Mouse (Mus musculus): ENCODE data around the gene Gtpbp6.
"Not testable (repeated sequence)": the region's sequence is repeated elsewhere in the genome, so short reads cannot be mapped to it uniquely, and the experiment has no call there.

The Gtpbp6 gene

DNA sequence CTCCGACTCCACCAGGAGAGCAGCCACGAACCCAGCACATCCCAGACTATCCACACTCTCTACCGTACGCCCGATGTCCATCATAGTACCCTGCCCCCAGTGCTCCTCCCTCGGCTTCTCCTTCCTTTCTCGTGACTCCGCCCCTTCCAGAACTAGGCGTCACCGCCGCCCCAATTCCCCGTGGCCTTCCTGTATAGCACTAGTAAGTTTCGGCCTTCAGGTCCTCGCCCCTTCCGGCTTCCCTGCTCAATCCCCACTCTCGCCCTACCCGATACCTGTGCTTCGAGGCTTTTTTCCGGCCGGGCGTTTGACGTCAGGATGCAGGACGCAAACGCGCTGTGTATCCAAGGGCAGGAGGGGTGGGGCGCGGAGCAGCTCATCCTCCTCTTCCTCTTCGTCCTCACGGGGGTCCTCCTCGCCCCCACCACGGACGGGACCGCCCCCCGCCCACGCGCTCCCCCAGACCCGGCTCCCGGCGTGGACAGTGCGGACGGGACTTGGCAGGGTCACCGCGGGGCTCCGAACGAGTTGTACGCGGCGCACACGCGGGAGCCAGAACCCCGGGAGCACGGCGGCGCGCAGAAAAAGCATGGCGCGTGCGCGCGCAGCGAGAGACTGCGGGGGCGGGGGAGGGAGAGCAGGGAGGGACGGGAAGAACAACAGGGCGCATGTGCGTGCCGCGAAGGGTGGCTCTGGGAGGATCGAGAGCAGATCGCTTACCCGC, at the start of gene Gtpbp6:
Gtpbp6 (minus strand) TSS at position 617 of the 724 bp plus-strand sequence.
- peak; percentile 99 for DNase-seq (ENCODE audit: low read depth, low spot score)

DNA sequence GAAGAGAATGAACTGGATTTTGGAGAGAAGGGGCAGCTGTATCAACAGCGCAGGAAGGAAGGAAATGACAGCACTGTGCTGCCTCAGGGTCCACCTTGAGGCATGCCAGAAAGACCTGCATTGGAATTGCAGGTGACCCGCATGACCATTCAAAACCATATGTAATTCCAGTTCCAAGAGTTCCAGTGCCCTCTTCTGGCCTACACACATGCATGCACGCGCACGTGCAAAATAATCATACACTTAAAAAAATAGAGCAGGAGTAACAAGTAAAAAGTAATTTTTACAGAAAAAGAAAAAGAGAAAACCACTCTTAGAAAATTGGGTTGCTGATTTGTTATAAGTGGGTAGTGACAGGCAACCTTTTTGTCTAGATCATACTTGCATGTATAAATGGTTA, 35.0 kb upstream of the Gtpbp6 start:
- peak; percentile 30 for DNase-seq (ENCODE audit: low read depth, low spot score)

DNA sequence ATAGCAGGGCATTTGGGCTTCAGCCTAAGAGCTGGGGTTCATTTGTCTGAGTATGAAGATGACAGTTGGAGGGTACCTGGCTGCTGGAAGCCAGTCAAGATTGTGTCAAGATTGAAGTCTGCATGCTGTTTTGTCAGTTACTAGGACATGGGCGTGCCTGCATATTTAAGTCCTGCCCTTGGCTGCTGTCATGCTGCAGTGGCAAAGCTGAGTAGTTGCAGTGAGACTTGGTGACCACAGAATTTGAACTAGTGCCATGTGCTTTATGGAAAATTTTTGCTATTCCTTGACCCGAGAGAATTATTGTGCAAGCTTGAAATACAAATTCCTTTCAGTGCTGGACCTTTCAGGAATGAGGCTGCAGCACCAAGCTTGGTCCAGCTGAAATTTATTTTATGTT, 34.3 kb upstream of the Gtpbp6 start:
- no peak for DNase-seq (ENCODE audit: low read depth, low spot score)

GRCm38 (mm10) chr5:110140424-110140823, 32.4 kb upstream of the Gtpbp6 start:
- DNase-seq (ENCODE audit: low read depth, low spot score), result no peak

GRCm38 (mm10) chr5:110139325-110139724, 31.3 kb upstream of the Gtpbp6 start:
- DNase-seq (ENCODE audit: low read depth, low spot score), result no peak

- peak; percentile 67 for DNase-seq (ENCODE audit: low read depth, low spot score)
Measured at GRCm38 (mm10) chr5:110137816-110138215, 29.8 kb upstream of the Gtpbp6 start.

- DNase-seq (ENCODE audit: low read depth, low spot score), result no peak
Measured at GRCm38 (mm10) chr5:110136087-110136464, 28.1 kb upstream of the Gtpbp6 start.

- peak; percentile 99 for DNase-seq (ENCODE audit: low read depth, low spot score)
Measured at GRCm38 (mm10) chr5:110135293-110136086, 27.5 kb upstream of the Gtpbp6 start, which contains the start of gene Chfr. Gene Chfr (plus strand): TSS chr5:110135842.

- not testable (repeated sequence) for DNase-seq (ENCODE audit: low read depth, low spot score)
Measured at GRCm38 (mm10) chr5:110122380-110122779, 14.4 kb upstream of the Gtpbp6 start.

- peak; percentile 93 for DNase-seq (ENCODE audit: low read depth, low spot score)
Measured at GRCm38 (mm10) chr5:110109991-110110441, 2.0 kb upstream of the Gtpbp6 start, which contains the start of gene Zfp605. Gene Zfp605 (plus strand): TSS chr5:110110092.

GRCm38 (mm10) chr5:110108305-110108628, 270 bp upstream of the Gtpbp6 start:
- no peak for DNase-seq (ENCODE audit: low read depth, low spot score)

DNA sequence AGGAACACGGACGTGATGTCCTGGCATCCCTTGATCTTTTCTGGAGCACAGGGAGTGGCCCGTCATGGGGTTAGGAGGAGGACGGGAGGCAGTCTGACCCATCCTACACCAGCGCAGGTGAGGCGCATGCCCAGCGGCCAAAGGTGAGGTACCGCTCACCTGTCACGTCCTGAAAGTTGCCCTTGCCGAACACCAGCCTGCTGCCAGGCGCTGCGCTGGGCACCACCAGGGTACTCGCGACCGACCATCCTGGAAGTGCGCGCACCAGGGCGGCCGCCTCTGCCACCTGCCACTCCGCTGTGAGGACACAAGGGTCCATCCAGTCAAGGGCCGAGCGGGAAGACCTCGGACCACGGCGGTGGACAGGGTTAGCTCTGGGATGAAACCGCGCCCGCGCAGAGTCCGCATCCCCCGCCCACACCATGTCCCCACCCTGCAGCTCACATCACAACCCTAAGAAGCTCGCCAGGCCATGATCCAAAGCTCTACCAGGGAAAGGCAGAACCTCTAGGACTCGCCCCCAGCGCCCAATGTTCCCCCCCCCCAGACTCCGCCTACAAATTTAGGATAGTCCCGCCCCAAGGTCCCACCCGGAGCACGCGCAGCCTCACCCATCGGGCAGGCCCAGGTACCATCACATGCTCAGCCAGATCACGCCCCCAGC, 964 bp downstream of the Gtpbp6 start:
- no peak for DNase-seq (ENCODE audit: low read depth, low spot score)

- no peak for DNase-seq (ENCODE audit: low read depth, low spot score)
Measured at GRCm38 (mm10) chr5:110106140-110106871, 1.7 kb downstream of the Gtpbp6 start.

DNA sequence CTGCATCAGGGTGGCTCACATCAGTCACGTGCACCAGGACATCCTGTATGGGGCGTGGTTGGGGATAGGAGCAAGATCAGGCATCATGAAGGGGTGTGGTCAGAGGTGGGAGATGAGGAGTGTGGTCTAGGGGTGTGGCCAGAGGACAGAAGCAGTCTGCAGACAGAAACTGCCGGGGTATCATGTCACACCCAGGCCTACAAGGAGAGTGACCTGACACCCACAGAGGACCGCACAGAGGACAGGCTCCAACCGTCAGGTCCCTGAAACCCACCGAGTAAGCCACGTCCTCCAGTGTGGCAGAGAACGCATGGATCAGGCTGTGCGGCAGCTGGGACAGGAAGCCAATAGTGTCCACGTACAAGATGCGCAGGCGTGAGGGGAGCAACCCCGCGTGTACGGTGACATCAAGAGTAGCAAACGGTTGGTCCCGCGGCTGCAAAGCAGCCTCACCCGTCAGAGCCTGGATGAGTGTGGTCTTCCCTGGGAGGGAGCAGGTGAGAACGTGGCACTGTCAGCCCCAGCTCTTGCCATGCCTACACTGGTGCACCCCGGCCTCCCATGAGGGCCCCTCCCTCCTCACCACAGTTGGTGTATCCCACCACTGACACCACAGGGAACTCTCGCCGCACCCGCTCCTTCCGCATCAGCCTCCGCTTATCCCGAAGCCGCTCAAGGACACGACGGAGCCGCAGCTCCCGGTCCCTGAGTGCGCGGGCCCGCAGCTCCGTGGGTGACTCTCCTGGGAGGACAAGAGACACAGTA, 3.2 kb downstream of the Gtpbp6 start:
- DNase-seq (ENCODE audit: low read depth, low spot score), result no peak

- DNase-seq (ENCODE audit: low read depth, low spot score), result no peak
Measured at GRCm38 (mm10) chr5:110103901-110104615, 3.9 kb downstream of the Gtpbp6 start.

DNA sequence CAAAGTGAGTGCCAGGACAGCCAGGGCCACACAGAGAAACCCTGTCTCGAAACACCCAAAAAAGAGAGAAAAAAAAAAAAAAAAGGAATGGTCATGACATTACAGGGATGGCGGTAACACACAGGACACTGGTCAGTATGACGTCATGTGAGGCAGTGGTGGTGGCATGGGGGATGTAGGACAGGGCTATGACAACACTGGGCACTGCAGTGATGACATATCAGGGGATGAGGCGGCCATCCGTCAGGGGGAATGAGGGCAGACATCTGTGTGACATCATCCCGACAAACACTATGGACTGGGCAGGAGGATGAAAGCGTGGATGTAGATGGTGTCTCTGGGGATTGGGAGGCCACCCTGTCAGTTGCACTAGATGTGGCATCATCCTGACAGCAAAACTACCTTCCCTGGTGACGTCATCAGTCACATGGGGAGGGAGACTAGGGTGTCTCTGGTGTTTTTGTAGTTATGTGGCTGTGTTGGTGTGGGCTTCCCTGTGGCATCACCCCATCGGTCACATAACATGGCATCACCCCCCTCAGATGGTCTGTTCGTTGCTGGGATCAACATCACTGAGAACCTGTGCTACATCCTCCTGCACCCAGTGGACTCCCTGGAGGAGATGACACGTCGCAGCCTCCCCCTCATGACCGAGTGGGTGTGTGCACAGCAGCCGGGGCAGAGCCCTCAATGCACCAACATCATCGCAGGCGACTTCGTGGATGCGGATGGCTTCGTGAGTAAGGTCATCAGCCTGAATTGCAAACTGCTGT, 5.0 kb downstream of the Gtpbp6 start:
- no peak for DNase-seq (ENCODE audit: low read depth, low spot score)

- DNase-seq (ENCODE audit: low read depth, low spot score), result no peak
Measured at GRCm38 (mm10) chr5:110102429-110102828, 5.6 kb downstream of the Gtpbp6 start.

- no peak for DNase-seq (ENCODE audit: low read depth, low spot score)
Measured at GRCm38 (mm10) chr5:110101716-110102347, 6.2 kb downstream of the Gtpbp6 start.
